Mouse (Mus musculus) lung, postnatal 0 days (tissue): ENCODE data around the gene Ppef2.

Experiments
- CTCF ChIP-seq: IDR thresholded peaks from 2 replicates; pipeline ENCODE4 v1.5.1; 2016; ENCODE audit warnings: antibody characterized with exemption, mild to moderate bottlenecking
- EP300 ChIP-seq: IDR thresholded peaks from 2 replicates; pipeline ENCODE4 v1.6.1; 2016; ENCODE audit warnings: antibody characterized with exemption, mild to moderate bottlenecking, control low read depth

DNA sequence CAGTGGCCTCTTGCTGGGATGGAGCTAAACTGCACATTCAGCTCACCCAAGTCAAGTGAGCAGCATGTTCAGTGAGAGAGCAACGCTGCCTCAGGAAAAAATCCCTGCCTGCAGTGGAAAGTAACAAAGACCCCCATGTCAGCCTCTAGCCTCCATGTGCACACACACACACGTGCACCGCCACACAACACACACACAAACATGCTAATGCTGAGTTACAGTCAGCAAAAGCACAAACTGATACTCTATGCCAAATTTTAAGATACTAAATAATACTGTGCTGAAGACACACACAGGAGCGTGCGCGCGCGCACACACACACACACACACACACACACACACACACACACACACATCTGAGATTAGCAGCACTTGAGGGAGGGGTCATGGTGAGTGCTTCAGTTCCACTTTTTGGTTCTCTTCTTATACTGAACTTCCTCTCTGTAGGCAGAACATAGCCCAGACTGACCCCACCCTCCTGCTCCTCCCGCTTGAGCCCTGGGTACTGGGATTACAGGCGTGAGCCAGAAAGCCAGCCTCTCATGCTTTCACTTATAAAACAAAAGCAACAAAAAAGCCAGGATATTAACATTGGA is 23.0 kb upstream of the Ppef2 start:
- TF ChIP-seq EP300: no peak
- TF ChIP-seq CTCF: no peak
